ENCODE assay signal across 21 mouse cellular contexts in genomic region chr1:136893162-136893561, GRCm38 (mm10).
DNase-seq lines count a peak whose midpoint lies in the region; ATAC-seq lines count a peak whose summit lies in the region.
"Had no signal": no experiment of that assay in that cellular context is flagged by ENCODE, and none has a peak within 500 bp of the region (broad histone marks: within the 10 kb centered on the region; RNA-seq: fewer than 3 reads in every experiment).

No protein-coding gene starts in this region.

- H3K9ac ChIP-seq in intestine, embryonic 15.5 days: no peak overlapping the region
- no peak overlapping the region for H3K9ac ChIP-seq in intestine, embryonic 16.5 days (ENCODE audit: low read depth, low read length)
- no peak overlapping the region for H3K9ac ChIP-seq in stomach, embryonic 16.5 days (ENCODE audit: low read length)
- H3K9ac ChIP-seq: embryonic facial prominence, embryonic 12.5 days; forebrain, embryonic 12.5 days had no signal

- no peak overlapping the region for H3K27ac ChIP-seq in intestine, embryonic 15.5 days
- 0 out of 2 replicates have a peak overlapping the region, but pooled peaks have one; percentile 31 for H3K27ac ChIP-seq in intestine, embryonic 16.5 days (ENCODE audit: low read length)
- no peak overlapping the region for H3K27ac ChIP-seq in stomach, embryonic 16.5 days (ENCODE audit: low read length)
- H3K27ac ChIP-seq: embryonic facial prominence, embryonic 10.5 days; embryonic facial prominence, embryonic 12.5 days; forebrain, embryonic 10.5 days; forebrain, embryonic 12.5 days had no signal

- H3K27me3 ChIP-seq in intestine, embryonic 15.5 days (replicated peaks): no peaks in the 10 kb centered on the region
- H3K27me3 ChIP-seq in intestine, embryonic 16.5 days (replicated peaks; ENCODE audit: control insufficient read depth, insufficient read depth, low read length): no peaks in the 10 kb centered on the region
- H3K27me3 ChIP-seq in stomach, embryonic 16.5 days (ENCODE audit: control insufficient read depth, insufficient read depth, low read length): no peaks in the 10 kb centered on the region
- H3K27me3 ChIP-seq: embryonic facial prominence, embryonic 12.5 days; forebrain, embryonic 12.5 days had no signal

- no peak overlapping the region for H3K4me3 ChIP-seq in intestine, embryonic 15.5 days (replicated peaks)
- no peak overlapping the region for H3K4me3 ChIP-seq in intestine, embryonic 16.5 days (ENCODE audit: low read length)
- H3K4me3 ChIP-seq in stomach, embryonic 16.5 days (replicated peaks; ENCODE audit: low read length): no peak overlapping the region
- H3K4me3 ChIP-seq: embryonic facial prominence, embryonic 10.5 days; embryonic facial prominence, embryonic 12.5 days; erythroblast, embryonic 14.5 days; forebrain, embryonic 10.5 days; forebrain, embryonic 12.5 days had no signal

- H3K4me2 ChIP-seq in intestine, embryonic 15.5 days (replicated peaks): no peak overlapping the region
- H3K4me2 ChIP-seq in intestine, embryonic 16.5 days (ENCODE audit: low read depth, low read length): no peak overlapping the region
- no peak overlapping the region for H3K4me2 ChIP-seq in stomach, embryonic 16.5 days (ENCODE audit: low read depth, low read length)
- H3K4me2 ChIP-seq: embryonic facial prominence, embryonic 12.5 days; forebrain, embryonic 12.5 days had no signal

- 0 out of 2 replicates have a peak, but pooled peaks cover 7% of the 10 kb centered on the region for H3K4me1 ChIP-seq in intestine, embryonic 15.5 days (replicated peaks)
- peaks cover 23% of the 10 kb centered on the region for H3K4me1 ChIP-seq in intestine, embryonic 16.5 days (ENCODE audit: control insufficient read depth, insufficient read depth, low read length)
- H3K4me1 ChIP-seq in stomach, embryonic 16.5 days (ENCODE audit: control insufficient read depth, insufficient read depth, low read length): 0 out of 2 replicates have a peak, but pooled peaks cover 7% of the 10 kb centered on the region

- H3K9me3 ChIP-seq in intestine, embryonic 15.5 days: no peaks in the 10 kb centered on the region
- no peaks in the 10 kb centered on the region for H3K9me3 ChIP-seq in intestine, embryonic 16.5 days (ENCODE audit: control insufficient read depth, low read length)
- no peaks in the 10 kb centered on the region for H3K9me3 ChIP-seq in stomach, embryonic 16.5 days (replicated peaks; ENCODE audit: control insufficient read depth, low read length)
- H3K9me3 ChIP-seq: embryonic facial prominence, embryonic 10.5 days; embryonic facial prominence, embryonic 12.5 days; forebrain, embryonic 10.5 days; forebrain, embryonic 12.5 days had no signal

- peak; percentile 70 for ATAC-seq in intestine, embryonic 15.5 days
- ATAC-seq in intestine, embryonic 16.5 days: peak; percentile 82
- peak; percentile 49; the same call in 1 of the 2 replicates for ATAC-seq in stomach, embryonic 16.5 days (ENCODE audit: insufficient read depth, low FRiP score)
- no peak for ATAC-seq in megakaryocyte, adult 5-6 weeks (ENCODE audit: poor library complexity, severe bottlenecking)
- ATAC-seq: forebrain, embryonic 14.5 days; forebrain, embryonic 16.5 days had no signal

- H3K36me3 ChIP-seq in intestine, embryonic 15.5 days: no peaks in the 10 kb centered on the region
- no peaks in the 10 kb centered on the region for H3K36me3 ChIP-seq in intestine, embryonic 16.5 days (ENCODE audit: control insufficient read depth, insufficient read depth, low read length)
- H3K36me3 ChIP-seq in stomach, embryonic 16.5 days (ENCODE audit: control insufficient read depth, insufficient read depth, low read length): no peaks in the 10 kb centered on the region
- H3K36me3 ChIP-seq: embryonic facial prominence, embryonic 10.5 days; embryonic facial prominence, embryonic 12.5 days; forebrain, embryonic 10.5 days; forebrain, embryonic 12.5 days had no signal

- WGBS in intestine, embryonic 15.5 days: 70% methylated on average over 6 of the region's 6 CpGs
- 71% methylated on average over 6 of the region's 6 CpGs for WGBS in intestine, embryonic 16.5 days
- WGBS in stomach, embryonic 16.5 days: 68% methylated on average over 6 of the region's 6 CpGs

- no peak for DNase-seq in layer of hippocampus, postnatal 10 days (ENCODE audit: low spot score in 2 of 2)
- DNase-seq: adrenal gland, adult 2 months; adrenal gland, postnatal 10 days; adrenal gland, postnatal 25 days; cerebellum, adult 11 months; cerebellum, adult 18-20 months; cerebellum, adult 8-10 months; cerebellum, adult 9-11 months; cerebellum, postnatal 14 days; cerebellum, postnatal 36 days had no signal
